Mouse (Mus musculus) lung, adult 2 months (tissue): ENCODE data around the gene Ostf1.

Experiments used
- CTCF ChIP-seq: fragments of 200-500 bp; IDR thresholded peaks from 2 replicates; pipeline ENCODE4 v1.5.1; 2011; ENCODE audit warnings: mild to moderate bottlenecking, low read length, control low read depth; ENCODE audit not compliant: insufficient read depth
- POLR2A ChIP-seq: fragments of 200-500 bp; IDR thresholded peaks from 2 replicates; pipeline ENCODE4 v1.6.1; 2011; ENCODE audit warnings: low read depth, mild to moderate bottlenecking, control low read depth, low read length, borderline replicate concordance; ENCODE audit errors: extremely low read depth

- TF ChIP-seq POLR2A (no peak), CTCF (no peak)
These were observed 14.1 kb downstream of the Ostf1 start for GRCm38 (mm10) chr19:18617504-18617903.
